Mouse (Mus musculus) intestine, embryonic 16.5 days (tissue): ENCODE results near the gene Als2. TPM values are rescaled to one million over a fixed set of nuclear protein-coding genes. Genes with fewer than 3 reads are reported as not detected.

Experiments used
- ATAC-seq: fragments of 200-750 bp; cut with Nextera tagmentation; 2 replicates; pipeline ENCODE4 v1.8.0; 2017; ENCODE audit warnings: moderate TSS enrichment, moderate library complexity
- H3K27ac ChIP-seq: fragments of 300-500 bp; sonication (generic); 2 replicates; pipeline ENCODE4 v1.5.1; 2014; ENCODE audit warnings: mild to moderate bottlenecking, low read length
- H3K27me3 ChIP-seq: fragments of 300-500 bp; sonication (generic); replicated peaks from 2 replicates; pipeline ENCODE4 v1.6.1; 2014; ENCODE audit warnings: low read length, control low read depth, mixed read lengths; ENCODE audit not compliant: control insufficient read depth, insufficient read depth
- H3K36me3 ChIP-seq: fragments of 300-500 bp; sonication (generic); 2 replicates; pipeline ENCODE4 v1.6.1; 2014; ENCODE audit warnings: low read length, control low read depth; ENCODE audit not compliant: control insufficient read depth, insufficient read depth
- H3K4me1 ChIP-seq: fragments of 300-500 bp; sonication (generic); 2 replicates; pipeline ENCODE4 v1.6.1; 2014; ENCODE audit warnings: low read length, control low read depth, mixed read lengths; ENCODE audit not compliant: control insufficient read depth, insufficient read depth
- H3K4me2 ChIP-seq: fragments of 300-500 bp; sonication (generic); 2 replicates; pipeline ENCODE4 v1.6.1; 2014; ENCODE audit warnings: low read depth, low read length, control low read depth
- H3K4me3 ChIP-seq: fragments of 300-500 bp; sonication (generic); 2 replicates; pipeline ENCODE4 v1.5.1; 2014; ENCODE audit warnings: mild to moderate bottlenecking, low read length
- H3K9ac ChIP-seq: fragments of 300-500 bp; sonication (generic); 2 replicates; pipeline ENCODE4 v1.6.1; 2014; ENCODE audit warnings: low read depth, low read length
- H3K9me3 ChIP-seq: fragments of 300-500 bp; sonication (generic); 2 replicates; pipeline ENCODE4 v1.6.1; 2016; ENCODE audit warnings: low read length, control low read depth; ENCODE audit not compliant: control insufficient read depth
- WGBS: fragments of 180-500 bp; shearing (Covaris S2); extraction: QIAGEN DNeasy Blood & Tissue Kit; methylation state at CpG from one replicate; pipeline ENCODE4 v1.1.7; 2014; 5-methylcytosine and 5-hydroxymethylcytosine counted together
- polyA plus RNA-seq: library from polyadenylated mRNA; unstranded; fragments of >200 nt; fragmentation: Nextera tagmentation; extraction: Ambion mirVana; gene quantifications from 2 replicates; pipeline ENCODE4 v1.2.1, GENCODE M21; 2015

The Als2 gene
- polyA plus RNA-seq, 1 experiment from 2014 or later = 7.5 TPM

- Histone ChIP-seq H3K36me3 (no peaks in the 10 kb centered on the region), H3K4me1 (peaks cover 6% of the 10 kb centered on the region; the same call in 1 of the 2 replicates), H3K9me3 (no peaks in the 10 kb centered on the region), H3K4me2 (no peak within 1 kb of the TSS), H3K4me3 (no peak within 1 kb of the TSS), H3K9ac (no peak within 1 kb of the TSS), H3K27ac (no peak within 1 kb of the TSS), H3K27me3 (no peaks in the 10 kb centered on the region)
- 68% methylated on average over 12 of the region's 12 CpGs for WGBS
- ATAC-seq = no peak
These were observed 74.0 kb downstream of the Als2 start, which contains the start of gene Mpp4 for GRCm38 (mm10) chr1:59163030-59163461. Mpp4 (minus strand) TSS chr1:59163389.

- no peak for ATAC-seq
- Histone ChIP-seq H3K9me3 (no peaks in the 10 kb centered on the region), H3K9ac (no peak overlapping the region), H3K4me1 (peaks cover 5% of the 10 kb centered on the region; the same call in 1 of the 2 replicates), H3K36me3 (no peaks in the 10 kb centered on the region), H3K4me3 (no peak overlapping the region), H3K27ac (no peak overlapping the region), H3K4me2 (no peak overlapping the region), H3K27me3 (no peaks in the 10 kb centered on the region)
- WGBS = 74% methylated on average over 8 of the region's 8 CpGs
These were observed 74.6 kb downstream of the Als2 start for GRCm38 (mm10) chr1:59162309-59163024.

- H3K4me2 ChIP-seq = no peak overlapping the region
- WGBS = 92% methylated on average over 6 of the region's 6 CpGs
- no peak for ATAC-seq
- no peaks in the 10 kb centered on the region for H3K36me3 ChIP-seq
- no peak overlapping the region for H3K27ac ChIP-seq
- H3K27me3 ChIP-seq = no peaks in the 10 kb centered on the region
- H3K9me3 ChIP-seq = no peaks in the 10 kb centered on the region
- H3K4me3 ChIP-seq = no peak overlapping the region
- H3K9ac ChIP-seq = no peak overlapping the region
- H3K4me1 ChIP-seq = peaks cover 6% of the 10 kb centered on the region; the same call in 1 of the 2 replicates
These were observed 75.6 kb downstream of the Als2 start for GRCm38 (mm10) chr1:59161396-59161795.

GRCm38 (mm10) chr1:59160871-59161270, 76.2 kb downstream of the Als2 start:
- 87% methylated on average over 6 of the region's 6 CpGs for WGBS
- Histone ChIP-seq H3K27me3 (no peaks in the 10 kb centered on the region), H3K4me1 (peaks cover 4% of the 10 kb centered on the region; the same call in 1 of the 2 replicates), H3K4me3 (no peak overlapping the region), H3K9me3 (no peaks in the 10 kb centered on the region), H3K4me2 (no peak overlapping the region), H3K9ac (no peak overlapping the region), H3K27ac (no peak overlapping the region), H3K36me3 (no peaks in the 10 kb centered on the region)
- ATAC-seq = no peak

GRCm38 (mm10) chr1:59159136-59159535, 77.9 kb downstream of the Als2 start:
- H3K36me3 ChIP-seq = no peaks in the 10 kb centered on the region
- 85% methylated on average over 3 of the region's 3 CpGs for WGBS
- H3K4me1 ChIP-seq = 0 out of 2 replicates have a peak, but pooled peaks cover 2% of the 10 kb centered on the region
- ATAC-seq = no peak
- no peak overlapping the region for H3K4me3 ChIP-seq
- H3K9ac ChIP-seq = no peak overlapping the region
- H3K9me3 ChIP-seq = no peaks in the 10 kb centered on the region
- no peaks in the 10 kb centered on the region for H3K27me3 ChIP-seq
- no peak overlapping the region for H3K4me2 ChIP-seq
- H3K27ac ChIP-seq = no peak overlapping the region

GRCm38 (mm10) chr1:59158498-59158897, 78.5 kb downstream of the Als2 start:
- Histone ChIP-seq H3K9ac (no peak overlapping the region), H3K27ac (no peak overlapping the region), H3K9me3 (no peaks in the 10 kb centered on the region), H3K27me3 (no peaks in the 10 kb centered on the region), H3K4me2 (no peak overlapping the region), H3K4me3 (no peak overlapping the region), H3K4me1 (0 out of 2 replicates have a peak, but pooled peaks cover 2% of the 10 kb centered on the region), H3K36me3 (no peaks in the 10 kb centered on the region)
- no peak for ATAC-seq
- 82% methylated on average over 7 of the region's 7 CpGs for WGBS

- WGBS = 89% methylated on average over 4 of the region's 4 CpGs
- Histone ChIP-seq H3K4me2 (no peak overlapping the region), H3K27ac (no peak overlapping the region), H3K4me3 (no peak overlapping the region), H3K9me3 (no peaks in the 10 kb centered on the region), H3K27me3 (no peaks in the 10 kb centered on the region), H3K36me3 (no peaks in the 10 kb centered on the region), H3K4me1 (0 out of 2 replicates have a peak, but pooled peaks cover 2% of the 10 kb centered on the region), H3K9ac (no peak overlapping the region)
- no peak for ATAC-seq
These were observed 79.2 kb downstream of the Als2 start for GRCm38 (mm10) chr1:59157846-59158245.

- no peaks in the 10 kb centered on the region for H3K36me3 ChIP-seq
- no peak overlapping the region for H3K4me3 ChIP-seq
- H3K9me3 ChIP-seq = no peaks in the 10 kb centered on the region
- ATAC-seq = no peak
- H3K9ac ChIP-seq = no peak overlapping the region
- no peaks in the 10 kb centered on the region for H3K27me3 ChIP-seq
- no peaks in the 10 kb centered on the region for H3K4me1 ChIP-seq
- H3K4me2 ChIP-seq = no peak overlapping the region
- no peak overlapping the region for H3K27ac ChIP-seq
- WGBS = 58% methylated on average over 4 of the region's 4 CpGs
These were observed 84.7 kb downstream of the Als2 start for GRCm38 (mm10) chr1:59152346-59152745.

- H3K27ac ChIP-seq = no peak overlapping the region
These were observed 86.5 kb downstream of the Als2 start for GRCm38 (mm10) chr1:59150542-59150941.

More at GRCm38 (mm10) chr1:59150542-59150941, 86.5 kb downstream of the Als2 start:
- no peaks in the 10 kb centered on the region for H3K4me1 ChIP-seq
- H3K4me3 ChIP-seq = no peak overlapping the region
- WGBS = 77% methylated on average over 5 of the region's 5 CpGs
- no peaks in the 10 kb centered on the region for H3K36me3 ChIP-seq
- no peaks in the 10 kb centered on the region for H3K27me3 ChIP-seq
- no peak overlapping the region for H3K9ac ChIP-seq
- H3K4me2 ChIP-seq = no peak overlapping the region
- no peaks in the 10 kb centered on the region for H3K9me3 ChIP-seq
- no peak for ATAC-seq
